ENCODE assay signal across 12 mouse cellular contexts in genomic region chr8:57741309-57741708, GRCm38 (mm10).
A peak's percentile ranks its signal among the peaks of the same experiment; 100 is the strongest.
DNase-seq lines count a peak whose midpoint lies in the region; ATAC-seq and TF ChIP-seq lines count a peak whose summit lies in the region.
"Had no signal": no experiment of that assay in that cellular context is flagged by ENCODE, and none has a peak within 500 bp of the region (broad histone marks: within the 10 kb centered on the region; RNA-seq: fewer than 3 reads in every experiment).

No protein-coding gene starts in this region.

- H3K36me3 ChIP-seq in stomach, postnatal 0 days (ENCODE audit: control insufficient read depth, insufficient read depth, low read length) = no peaks in the 10 kb centered on the region
- no peaks in the 10 kb centered on the region for H3K36me3 ChIP-seq in forebrain, embryonic 15.5 days
- no peaks in the 10 kb centered on the region for H3K36me3 ChIP-seq in liver, postnatal 0 days (replicated peaks; ENCODE audit: insufficient read depth, low read length)
- H3K36me3 ChIP-seq: hindbrain, embryonic 13.5 days had no signal

- H3K4me1 ChIP-seq in stomach, postnatal 0 days (replicated peaks; ENCODE audit: control insufficient read depth, insufficient read depth) = no peaks in the 10 kb centered on the region
- H3K4me1 ChIP-seq in forebrain, embryonic 15.5 days = no peaks in the 10 kb centered on the region
- H3K4me1 ChIP-seq in liver, postnatal 0 days (ENCODE audit: insufficient read depth) = no peaks in the 10 kb centered on the region

- H3K4me2 ChIP-seq in stomach, postnatal 0 days (replicated peaks; ENCODE audit: low read depth) = peak overlapping the region; percentile 20; the same call in 1 of the 2 replicates
- no peak overlapping the region for H3K4me2 ChIP-seq in forebrain, embryonic 15.5 days (replicated peaks)
- H3K4me2 ChIP-seq in liver, postnatal 0 days (ENCODE audit: low read depth, low read length) = no peak overlapping the region
- H3K4me2 ChIP-seq: hindbrain, embryonic 13.5 days had no signal

- intact Hi-C loops in left cerebral cortex, postnatal 4 days (cut with DNase I) = no loop called here

- no peaks in the 10 kb centered on the region for H3K9me3 ChIP-seq in stomach, postnatal 0 days (ENCODE audit: control insufficient read depth, low read length)
- no peaks in the 10 kb centered on the region for H3K9me3 ChIP-seq in forebrain, embryonic 15.5 days
- no peaks in the 10 kb centered on the region for H3K9me3 ChIP-seq in liver, postnatal 0 days (ENCODE audit: low read length)
- H3K9me3 ChIP-seq: hindbrain, embryonic 13.5 days had no signal

- H3K27ac ChIP-seq in stomach, postnatal 0 days (replicated peaks) = peak overlapping the region; percentile 78
- no peak overlapping the region for H3K27ac ChIP-seq in forebrain, embryonic 15.5 days (replicated peaks)
- no peak overlapping the region for H3K27ac ChIP-seq in liver, postnatal 0 days (ENCODE audit: low read depth)
- H3K27ac ChIP-seq: hindbrain, embryonic 13.5 days; liver, embryonic 14.5 days had no signal

- DNase-seq in left cerebral cortex, postnatal 4 days = peak; percentile 10
- DNase-seq in left cerebral cortex, adult 18-20 months (ENCODE audit: low spot score in 2 of 2) = no peak
- DNase-seq in brain, adult 2 months (ENCODE audit: low read depth, low spot score) = peak; percentile 90
- DNase-seq in cerebellum, postnatal 36 days = peak; percentile 68 to 76
- peak; percentile 73 for DNase-seq in stomach, postnatal 0 days (ENCODE audit: low spot score)
- no peak for DNase-seq in layer of hippocampus, adult 18-20 months (ENCODE audit: low spot score in 2 of 2)
- DNase-seq in liver, postnatal 0 days = no peak
- DNase-seq: retina, postnatal 1 day; thymus, postnatal 4 days had no signal

- no peak for TF ChIP-seq CTCF in stomach, postnatal 0 days (IDR thresholded peaks at IDR 0.05; ENCODE audit: low read depth)
- no peak for TF ChIP-seq CTCF in liver, postnatal 0 days (IDR thresholded peaks at IDR 0.05; ENCODE audit: low read depth)

- no peaks in the 10 kb centered on the region for H3K27me3 ChIP-seq in stomach, postnatal 0 days (ENCODE audit: control insufficient read depth, insufficient read depth, low read length)
- no peaks in the 10 kb centered on the region for H3K27me3 ChIP-seq in forebrain, embryonic 15.5 days
- no peaks in the 10 kb centered on the region for H3K27me3 ChIP-seq in liver, postnatal 0 days (ENCODE audit: insufficient read depth, low read length)
- H3K27me3 ChIP-seq: hindbrain, embryonic 13.5 days had no signal

- no peak overlapping the region; the same call in 1 of the 2 replicates for H3K4me3 ChIP-seq in stomach, postnatal 0 days (ENCODE audit: low read depth, low read length)
- H3K4me3 ChIP-seq in forebrain, embryonic 15.5 days = no peak overlapping the region
- H3K4me3 ChIP-seq in liver, postnatal 0 days (ENCODE audit: low read depth, low read length) = no peak overlapping the region
- H3K4me3 ChIP-seq: hindbrain, embryonic 13.5 days had no signal

- TF ChIP-seq EP300 in stomach, postnatal 0 days (optimal IDR thresholded peaks at IDR 0.05) = peak; percentile 30
- TF ChIP-seq EP300 in liver, postnatal 0 days (IDR thresholded peaks at IDR 0.05; ENCODE audit: low read depth) = no peak

- ATAC-seq in stomach, postnatal 0 days (ENCODE audit: low FRiP score, low TSS enrichment) = peak; percentile 92
- no peak for ATAC-seq in forebrain, embryonic 15.5 days (replicated peaks)
- no peak for ATAC-seq in liver, postnatal 0 days

- WGBS in stomach, postnatal 0 days = 39% methylated on average over 8 of the region's 8 CpGs
- 54% methylated on average over 8 of the region's 8 CpGs for WGBS in forebrain, embryonic 15.5 days
- 63% methylated on average over 8 of the region's 8 CpGs for WGBS in liver, postnatal 0 days (ENCODE audit: insufficient replicate concordance)

- H3K9ac ChIP-seq in stomach, postnatal 0 days (ENCODE audit: low read length) = no peak overlapping the region
- H3K9ac ChIP-seq in forebrain, embryonic 15.5 days (replicated peaks) = no peak overlapping the region
- H3K9ac ChIP-seq in liver, postnatal 0 days (replicated peaks) = no peak overlapping the region
- H3K9ac ChIP-seq: hindbrain, embryonic 13.5 days; liver, embryonic 14.5 days had no signal

Comparison
In these comparisons a context has a peak if more than half of its experiments do, and no peak if none do; other contexts are left out.
1. DNase-seq: peak in left cerebral cortex, postnatal 4 days (single experiment), brain, adult 2 months (single experiment), cerebellum, postnatal 36 days (2 of 2) and stomach, postnatal 0 days (single experiment); none in left cerebral cortex, adult 18-20 months (0 of 2), layer of hippocampus, adult 18-20 months (0 of 2) and liver, postnatal 0 days (single experiment).